Mouse (Mus musculus) liver, embryonic 14.5 days (tissue): Measurements from ENCODE around the gene Opcml. TPM values are rescaled to one million over a fixed set of nuclear protein-coding genes. Genes with fewer than 3 reads are reported as not detected.

ENCODE experiments used
- ATAC-seq: fragments of 200-750 bp; cut with Nextera tagmentation; 2 replicates; pipeline ENCODE4 v1.8.0; 2017; ENCODE audit warnings: moderate number of reproducible peaks, mild to moderate bottlenecking, moderate library complexity; ENCODE audit not compliant: insufficient read depth
- DNase-seq, 3 experiments: peaks; one replicate each; pipeline ENCODE4 v3.0.0-alpha.2; 2012 to 2013; ENCODE audit warnings: low read depth in 3 of 3, low spot score in 3 of 3
- H3K27ac ChIP-seq: fragments of 300-500 bp; sonication (generic); 2 replicates; pipeline ENCODE4 v1.5.1; 2014; ENCODE audit warnings: moderate library complexity, mild to moderate bottlenecking, control low read depth, inconsistent platforms
- H3K27me3 ChIP-seq: fragments of 300-500 bp; sonication (generic); 2 replicates; pipeline ENCODE4 v1.6.1; 2014; ENCODE audit warnings: mild to moderate bottlenecking, low read length, moderate library complexity; ENCODE audit not compliant: control insufficient read depth, insufficient read depth
- H3K36me3 ChIP-seq: fragments of 300-500 bp; sonication (generic); replicated peaks from 2 replicates; pipeline ENCODE4 v1.6.1; 2014; ENCODE audit warnings: low read depth; ENCODE audit not compliant: control insufficient read depth, insufficient read depth
- H3K4me1 ChIP-seq, 2 experiments: fragments of 200-500 bp in 1 of 2; fragments of 300-500 bp in 1 of 2; sonication (generic) in 1 of 2; replicated peaks; 2 replicates each; pipeline ENCODE4 v1.6.1; 2012 to 2014; ENCODE audit warnings: antibody characterized with exemption in 1 of 2, inconsistent platforms in 1 of 2, low read length in 1 of 2; ENCODE audit not compliant: control insufficient read depth in 2 of 2, insufficient read depth in 2 of 2
- H3K4me2 ChIP-seq: fragments of 300-500 bp; sonication (generic); 2 replicates; pipeline ENCODE4 v1.6.1; 2014; ENCODE audit warnings: low read depth, mild to moderate bottlenecking, control low read depth, moderate library complexity
- H3K4me3 ChIP-seq, 2 experiments: fragments of 200-500 bp in 1 of 2; fragments of 300-500 bp in 1 of 2; sonication (generic) in 1 of 2; 2 replicates each; pipeline ENCODE4 v1.5.1; 2012 to 2014; ENCODE audit warnings: low read depth in 2 of 2, low read length in 2 of 2, mild to moderate bottlenecking in 2 of 2, control low read depth in 1 of 2, inconsistent platforms in 1 of 2, moderate library complexity in 1 of 2; ENCODE audit not compliant: insufficient read depth in 1 of 2
- H3K9ac ChIP-seq: fragments of 300-500 bp; sonication (generic); replicated peaks from 2 replicates; pipeline ENCODE4 v1.6.1; 2014; ENCODE audit warnings: mild to moderate bottlenecking, control low read depth, moderate library complexity
- H3K9me3 ChIP-seq: fragments of 300-500 bp; sonication (generic); 2 replicates; pipeline ENCODE4 v1.6.1; 2016; ENCODE audit warnings: low read length, mixed read lengths; ENCODE audit not compliant: control insufficient read depth
- CTCF ChIP-seq: IDR thresholded peaks from 2 replicates; pipeline ENCODE4 v1.5.1; 2016; ENCODE audit warnings: antibody characterized with exemption, low read depth, control low read depth
- EP300 ChIP-seq: IDR thresholded peaks from 2 replicates; pipeline ENCODE4 v1.6.1; 2016; ENCODE audit warnings: antibody characterized with exemption, low read depth
- WGBS: fragments of 180-500 bp; shearing (Covaris S2); extraction: QIAGEN DNeasy Blood & Tissue Kit; methylation state at CpG from one replicate; pipeline ENCODE4 v1.1.7; 2014; ENCODE audit not compliant: insufficient replicate concordance; 5-methylcytosine and 5-hydroxymethylcytosine counted together
- polyA plus RNA-seq, 2 experiments: library from polyadenylated mRNA; depleted of rRNA in 1 of 2; stranded (reverse) in 1 of 2; unstranded in 1 of 2; fragments of >200 nt; fragmentation: Nextera tagmentation in 1 of 2; extraction: Ambion mirVana in 1 of 2; gene quantifications; 2 replicates each; pipeline versions ENCODE4 v1.2.1 to v1.2.3; 2012 to 2014

Opcml gene
- polyA plus RNA-seq, 2 experiments, result 0.03 TPM; not detected in 1

DNA sequence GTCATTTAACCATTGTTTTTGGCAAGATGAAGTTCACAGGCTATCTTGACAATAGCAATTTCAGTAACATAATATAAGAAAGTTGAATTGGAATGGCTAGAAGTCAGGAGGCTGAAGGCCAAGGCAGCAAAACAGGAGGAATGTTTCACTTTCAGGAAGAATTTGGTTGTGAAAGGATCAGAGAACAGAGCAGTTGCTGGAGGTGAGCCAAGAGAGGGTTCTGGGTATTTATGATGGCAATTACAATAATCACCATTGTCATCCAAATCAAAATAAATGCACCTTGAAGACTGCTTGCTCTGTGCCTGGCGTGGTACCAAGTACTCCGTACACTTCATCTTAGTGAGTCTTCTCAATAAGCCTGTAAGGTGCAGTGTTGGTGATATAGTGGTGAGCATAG is 483.2 kb downstream of the Opcml start:
- WGBS, result 57% methylated on average over 2 of the region's 2 CpGs
- Histone ChIP-seq H3K4me1 (no peaks in the 10 kb centered on the region), H3K4me3 (no peak overlapping the region), H3K9ac (no peak overlapping the region), H3K27ac (no peak overlapping the region), H3K27me3 (no peaks in the 10 kb centered on the region), H3K4me2 (no peak overlapping the region), H3K9me3 (no peaks in the 10 kb centered on the region), H3K36me3 (no peaks in the 10 kb centered on the region)
- TF ChIP-seq EP300, result no peak
- no peak for TF ChIP-seq CTCF
- DNase-seq, result no peak
- no peak for ATAC-seq

DNA sequence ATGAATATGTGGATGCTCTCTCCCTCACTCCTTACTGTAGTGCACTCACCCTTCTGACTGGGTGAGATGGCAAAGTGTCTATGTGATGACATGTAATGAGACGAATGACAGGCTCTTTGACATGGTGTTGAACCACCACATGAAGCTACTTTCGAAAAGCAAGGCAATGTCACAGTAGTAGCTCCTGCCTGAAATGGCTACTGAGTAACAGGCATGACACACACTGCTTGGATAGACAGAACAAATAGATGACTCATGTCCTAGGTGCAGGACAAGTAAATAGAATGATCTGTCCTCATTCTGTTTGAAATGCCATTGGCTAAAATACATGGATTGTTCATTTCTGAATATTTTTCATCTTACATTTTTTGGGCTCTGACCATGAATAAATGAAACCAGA is 488.0 kb downstream of the Opcml start:
- 41% methylated on average over 2 of the region's 2 CpGs for WGBS

DNA sequence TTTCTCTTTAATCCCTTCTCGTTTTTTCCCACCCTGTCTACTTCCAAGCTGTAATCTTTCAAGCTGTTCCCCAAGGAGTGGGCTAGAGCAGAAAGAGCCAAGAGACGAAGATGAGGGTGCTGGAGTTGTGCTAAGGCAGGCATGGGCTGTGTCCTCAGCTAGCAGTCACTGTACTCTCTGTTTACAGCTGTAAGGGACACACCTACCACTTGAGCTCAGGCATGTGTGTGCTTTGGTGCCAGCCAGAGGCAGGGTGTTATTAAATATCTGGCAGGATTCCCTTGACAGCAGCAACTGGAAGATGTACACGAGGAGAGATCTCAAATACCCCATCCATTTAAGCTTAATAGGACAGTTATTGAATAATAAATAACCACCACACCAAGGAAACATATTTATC is 490.4 kb downstream of the Opcml start:
- DNase-seq, result no peak
- no peaks in the 10 kb centered on the region for H3K4me1 ChIP-seq
- no peak overlapping the region for H3K4me2 ChIP-seq
- no peaks in the 10 kb centered on the region for H3K9me3 ChIP-seq
- no peak overlapping the region for H3K9ac ChIP-seq
- no peak overlapping the region for H3K27ac ChIP-seq
- no peak for ATAC-seq
- TF ChIP-seq CTCF (no peak), EP300 (no peak)
- no peaks in the 10 kb centered on the region for H3K36me3 ChIP-seq
- H3K4me3 ChIP-seq, result no peak overlapping the region
- H3K27me3 ChIP-seq, result no peaks in the 10 kb centered on the region
- 42% methylated on average over 3 of the region's 3 CpGs for WGBS

More for the DNA sequence above, 488.0 kb downstream of the Opcml start:
- H3K36me3 ChIP-seq, result no peaks in the 10 kb centered on the region
- H3K4me1 ChIP-seq, result no peaks in the 10 kb centered on the region
- ATAC-seq (no peak), DNase-seq (no peak)
- H3K9ac ChIP-seq, result no peak overlapping the region
- H3K4me2 ChIP-seq, result no peak overlapping the region
- no peaks in the 10 kb centered on the region for H3K9me3 ChIP-seq
- no peaks in the 10 kb centered on the region for H3K27me3 ChIP-seq
- no peak overlapping the region for H3K27ac ChIP-seq
- H3K4me3 ChIP-seq, result no peak overlapping the region
- TF ChIP-seq EP300, result no peak
- TF ChIP-seq CTCF, result no peak

DNA sequence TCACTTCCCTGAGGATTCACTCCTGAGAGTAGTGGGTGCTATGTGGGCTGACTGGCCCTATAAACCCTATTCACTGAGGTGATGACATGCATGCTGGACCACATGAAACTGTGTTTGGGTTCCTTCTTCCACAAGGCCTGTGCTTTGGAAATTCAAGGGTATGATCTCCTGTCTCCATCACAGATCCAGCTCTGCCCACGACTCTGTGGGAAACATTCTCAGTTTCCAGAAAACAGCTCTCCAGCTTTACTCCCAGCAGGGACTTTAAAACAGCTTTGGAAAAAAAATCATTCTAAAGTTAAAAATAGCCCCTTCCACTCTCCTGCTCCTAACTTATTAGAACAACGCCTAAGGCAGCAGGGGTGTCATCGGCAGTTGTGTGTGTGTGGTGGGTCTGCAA is 491.0 kb downstream of the Opcml start:
- no peak for TF ChIP-seq EP300
- TF ChIP-seq CTCF, result no peak
- 54% methylated on average over 3 of the region's 3 CpGs for WGBS
- H3K9me3 ChIP-seq, result no peaks in the 10 kb centered on the region

DNA sequence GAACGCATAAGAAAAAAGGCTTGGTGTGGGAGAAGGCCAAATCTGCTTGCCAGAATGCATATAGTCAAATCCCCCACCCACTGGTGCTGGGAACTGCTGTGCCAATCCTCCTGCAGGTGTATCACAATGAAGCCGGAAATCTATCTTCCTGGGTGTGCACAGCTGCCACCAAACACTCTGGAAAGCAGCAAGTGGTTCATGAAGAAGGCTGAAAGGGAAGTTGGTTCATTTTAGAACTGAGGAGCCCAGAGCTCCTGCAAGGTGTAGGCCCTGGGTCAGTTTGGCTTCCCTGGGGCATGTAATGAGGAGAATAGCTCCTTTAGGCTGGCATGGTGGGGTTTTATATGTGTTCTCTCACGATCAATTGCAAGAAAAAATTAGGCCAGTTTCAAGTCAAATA is 494.4 kb downstream of the Opcml start:
- ATAC-seq, result no peak
- H3K4me1 ChIP-seq, result no peaks in the 10 kb centered on the region
- 53% methylated on average over 3 of the region's 3 CpGs for WGBS
- no peaks in the 10 kb centered on the region for H3K27me3 ChIP-seq
- H3K36me3 ChIP-seq, result no peaks in the 10 kb centered on the region
- no peak overlapping the region for H3K4me2 ChIP-seq
- H3K27ac ChIP-seq, result no peak overlapping the region
- no peak overlapping the region for H3K9ac ChIP-seq
- TF ChIP-seq CTCF (no peak), EP300 (no peak)
- H3K9me3 ChIP-seq, result no peaks in the 10 kb centered on the region
- no peak overlapping the region for H3K4me3 ChIP-seq
- no peak for DNase-seq

More for the DNA sequence above, 491.0 kb downstream of the Opcml start:
- Histone ChIP-seq H3K9ac (no peak overlapping the region), H3K4me1 (no peaks in the 10 kb centered on the region), H3K36me3 (no peaks in the 10 kb centered on the region), H3K4me2 (no peak overlapping the region), H3K27ac (no peak overlapping the region), H3K27me3 (no peaks in the 10 kb centered on the region), H3K4me3 (no peak overlapping the region)
- DNase-seq (no peak), ATAC-seq (no peak)
